Mouse (Mus musculus): ENCODE data around the gene Peak1. TPM values are rescaled to one million over a fixed set of nuclear protein-coding genes. Genes with fewer than 3 reads are reported as not detected.
A peak's percentile ranks its signal among the peaks of the same experiment; 100 is the strongest.

Gene Peak1
- polyA plus RNA-seq (2015; fragmentation: Nextera tagmentation; extraction: Ambion mirVana) = 5.3 and 5.8 TPM in 2 replicates

- H3K27ac ChIP-seq (replicated peaks) = peak within 1 kb of the TSS; percentile 98
- H3K27me3 ChIP-seq = no peaks in the 10 kb centered on the region
- WGBS = under 1% methylated on average over 56 of the region's 59 CpGs
- peak within 1 kb of the TSS; percentile 86 for H3K4me3 ChIP-seq
- H3K9me3 ChIP-seq = no peaks in the 10 kb centered on the region
- H3K4me1 ChIP-seq (replicated peaks) = peaks cover 58% of the 10 kb centered on the region
- peak within 1 kb of the TSS; percentile 79 for H3K9ac ChIP-seq
- peak within 1 kb of the TSS; percentile 85 for H3K4me2 ChIP-seq
- ATAC-seq (ENCODE audit: low FRiP score, low read depth) = peak; percentile 96
- no peaks in the 10 kb centered on the region for H3K36me3 ChIP-seq
Measured at GRCm38 (mm10) chr9:56417948-56418737, at the start of gene Peak1, which contains the start of gene Hmg20a. TSS of gene Peak1 (minus strand) at chr9:56418067. TSS of gene Hmg20a (plus strand) at chr9:56418609.

- H3K4me2 ChIP-seq = no peak overlapping the region
- H3K27ac ChIP-seq (replicated peaks) = no peak overlapping the region
- ATAC-seq (ENCODE audit: low FRiP score, low read depth) = no peak
- H3K27me3 ChIP-seq = no peaks in the 10 kb centered on the region
- H3K4me3 ChIP-seq = no peak overlapping the region
- H3K9me3 ChIP-seq = no peaks in the 10 kb centered on the region
- whole genome bisulfite sequencing = 90% methylated on average over 4 of the region's 4 CpGs
- H3K4me1 ChIP-seq (replicated peaks) = peaks cover 18% of the 10 kb centered on the region
- no peaks in the 10 kb centered on the region for H3K36me3 ChIP-seq
- no peak overlapping the region for H3K9ac ChIP-seq
Measured at GRCm38 (mm10) chr9:56466251-56466650, 48.4 kb upstream of the Peak1 start.

- Histone ChIP-seq H3K9me3 (no peaks in the 10 kb centered on the region), H3K4me3 (no peak overlapping the region), H3K27ac (replicated peaks) (peak overlapping the region; percentile 62), H3K4me1 (replicated peaks) (peaks cover 18% of the 10 kb centered on the region), H3K9ac (no peak overlapping the region), H3K27me3 (no peaks in the 10 kb centered on the region), H3K36me3 (no peaks in the 10 kb centered on the region), H3K4me2 (peak overlapping the region; percentile 24)
- ATAC-seq (ENCODE audit: low FRiP score, low read depth) = no peak
- WGBS = 33% methylated on average over 23 of the region's 23 CpGs
Measured at GRCm38 (mm10) chr9:56464863-56465654, 47.2 kb upstream of the Peak1 start.

- Histone ChIP-seq H3K36me3 (no peaks in the 10 kb centered on the region), H3K27ac (replicated peaks) (no peak overlapping the region; the same call in 1 of the 2 replicates), H3K9me3 (no peaks in the 10 kb centered on the region), H3K4me3 (no peak overlapping the region), H3K4me2 (no peak overlapping the region), H3K4me1 (replicated peaks) (peaks cover 18% of the 10 kb centered on the region), H3K27me3 (no peaks in the 10 kb centered on the region), H3K9ac (no peak overlapping the region)
- WGBS = 64% methylated on average over 4 of the region's 4 CpGs
- ATAC-seq (ENCODE audit: low FRiP score, low read depth) = no peak
Measured at GRCm38 (mm10) chr9:56463686-56464515, 46.0 kb upstream of the Peak1 start.

- Histone ChIP-seq H3K27me3 (no peaks in the 10 kb centered on the region), H3K36me3 (no peaks in the 10 kb centered on the region), H3K4me1 (replicated peaks) (peaks cover 18% of the 10 kb centered on the region), H3K4me3 (no peak overlapping the region), H3K9me3 (no peaks in the 10 kb centered on the region), H3K4me2 (no peak overlapping the region), H3K9ac (no peak overlapping the region), H3K27ac (replicated peaks) (no peak overlapping the region)
- no peak for ATAC-seq (ENCODE audit: low FRiP score, low read depth)
- WGBS = 96% methylated on average over 2 of the region's 2 CpGs
Measured at GRCm38 (mm10) chr9:56463046-56463445, 45.2 kb upstream of the Peak1 start.

- WGBS = 95% methylated on average over 1 of the region's 1 CpGs
- Histone ChIP-seq H3K27ac (replicated peaks) (no peak overlapping the region), H3K27me3 (no peaks in the 10 kb centered on the region), H3K4me3 (no peak overlapping the region), H3K4me2 (no peak overlapping the region), H3K4me1 (replicated peaks) (peaks cover 18% of the 10 kb centered on the region), H3K9me3 (no peaks in the 10 kb centered on the region), H3K9ac (no peak overlapping the region), H3K36me3 (no peaks in the 10 kb centered on the region)
- ATAC-seq (ENCODE audit: low FRiP score, low read depth) = no peak
Measured at GRCm38 (mm10) chr9:56462606-56463005, 44.7 kb upstream of the Peak1 start.

- Histone ChIP-seq H3K27ac (replicated peaks) (no peak overlapping the region), H3K4me2 (no peak overlapping the region), H3K27me3 (no peaks in the 10 kb centered on the region), H3K36me3 (no peaks in the 10 kb centered on the region), H3K4me1 (replicated peaks) (peaks cover 18% of the 10 kb centered on the region), H3K4me3 (no peak overlapping the region), H3K9ac (no peak overlapping the region), H3K9me3 (no peaks in the 10 kb centered on the region)
- 87% methylated on average over 5 of the region's 5 CpGs for WGBS
- ATAC-seq (ENCODE audit: low FRiP score, low read depth) = no peak
Measured at GRCm38 (mm10) chr9:56460987-56461386, 43.1 kb upstream of the Peak1 start.

- H3K27ac ChIP-seq (replicated peaks) = no peak overlapping the region
- no peaks in the 10 kb centered on the region for H3K27me3 ChIP-seq
- H3K9me3 ChIP-seq = no peaks in the 10 kb centered on the region
- 93% methylated on average over 3 of the region's 3 CpGs for WGBS
- H3K4me3 ChIP-seq = no peak overlapping the region
- no peak overlapping the region for H3K9ac ChIP-seq
- ATAC-seq (ENCODE audit: low FRiP score, low read depth) = no peak
- H3K36me3 ChIP-seq = no peaks in the 10 kb centered on the region
- no peaks in the 10 kb centered on the region; the same call in 1 of the 2 replicates for H3K4me1 ChIP-seq (replicated peaks)
- H3K4me2 ChIP-seq = no peak overlapping the region
Measured at GRCm38 (mm10) chr9:56456426-56456825, 38.6 kb upstream of the Peak1 start.

- H3K36me3 ChIP-seq = no peaks in the 10 kb centered on the region
- no peak overlapping the region for H3K4me2 ChIP-seq
- H3K27me3 ChIP-seq = no peaks in the 10 kb centered on the region
- no peak overlapping the region for H3K9ac ChIP-seq
- H3K9me3 ChIP-seq = no peaks in the 10 kb centered on the region
- ATAC-seq (ENCODE audit: low FRiP score, low read depth) = no peak
- 95% methylated on average over 2 of the region's 2 CpGs for WGBS
- H3K27ac ChIP-seq (replicated peaks) = no peak overlapping the region
- H3K4me3 ChIP-seq = no peak overlapping the region
- no peaks in the 10 kb centered on the region; the same call in 1 of the 2 replicates for H3K4me1 ChIP-seq (replicated peaks)
Measured at GRCm38 (mm10) chr9:56453038-56453815, 35.4 kb upstream of the Peak1 start.

- ATAC-seq (ENCODE audit: low FRiP score, low read depth) = no peak
- Histone ChIP-seq H3K4me3 (no peak overlapping the region), H3K9ac (no peak overlapping the region), H3K4me2 (no peak overlapping the region), H3K27me3 (no peaks in the 10 kb centered on the region), H3K27ac (replicated peaks) (0 out of 2 replicates have a peak overlapping the region, but pooled peaks have one; percentile 1), H3K9me3 (no peaks in the 10 kb centered on the region), H3K36me3 (no peaks in the 10 kb centered on the region), H3K4me1 (replicated peaks) (no peaks in the 10 kb centered on the region; the same call in 1 of the 2 replicates)
- WGBS = 73% methylated on average over 6 of the region's 6 CpGs
Measured at GRCm38 (mm10) chr9:56451570-56451969, 33.7 kb upstream of the Peak1 start.

- ATAC-seq (ENCODE audit: low FRiP score, low read depth) = no peak
- H3K9me3 ChIP-seq = no peaks in the 10 kb centered on the region
- H3K4me2 ChIP-seq = no peak overlapping the region
- 78% methylated on average over 7 of the region's 7 CpGs for WGBS
- no peak overlapping the region for H3K4me3 ChIP-seq
- H3K9ac ChIP-seq = no peak overlapping the region
- no peak overlapping the region for H3K27ac ChIP-seq (replicated peaks)
- no peaks in the 10 kb centered on the region for H3K4me1 ChIP-seq (replicated peaks)
- no peaks in the 10 kb centered on the region for H3K36me3 ChIP-seq
- H3K27me3 ChIP-seq = no peaks in the 10 kb centered on the region
Measured at GRCm38 (mm10) chr9:56439699-56440098, 21.8 kb upstream of the Peak1 start.

All from hindbrain, embryonic 15.5 days (tissue).